Mouse (Mus musculus): ENCODE results near the gene Nop58. TPM values are rescaled to one million over a fixed set of nuclear protein-coding genes. Genes with fewer than 3 reads are reported as not detected.

The Nop58 gene
- polyA plus RNA-seq, 1 experiment from 2014 or later = 256 TPM

DNA sequence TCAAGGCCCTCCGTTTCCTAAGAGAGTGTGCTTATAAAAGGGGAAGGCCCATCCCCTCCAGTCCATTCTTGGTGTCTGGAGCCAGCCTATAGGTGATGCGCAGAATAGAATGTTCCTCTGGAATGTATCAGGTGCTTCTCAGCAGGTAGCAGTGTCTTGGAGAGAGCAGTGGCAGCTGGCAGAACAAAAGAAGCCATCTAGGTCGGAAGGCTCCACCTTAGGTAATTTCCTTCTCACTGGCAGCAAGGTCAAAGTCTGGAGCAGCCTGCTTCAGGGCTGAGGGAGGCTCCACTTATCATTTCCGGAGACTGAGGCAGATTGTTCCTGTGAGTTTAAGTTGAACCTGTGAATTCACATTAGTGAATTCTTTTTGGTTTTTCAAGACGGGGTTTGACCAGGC lies 13.0 kb downstream of the Nop58 start:
- WGBS = 87% methylated on average over 5 of the region's 5 CpGs
- Histone ChIP-seq H3K4me1 (replicated peaks; ENCODE audit: control insufficient read depth, insufficient read depth, low read length) (no peaks in the 10 kb centered on the region), H3K4me2 (ENCODE audit: low read length) (no peak overlapping the region), H3K27me3 (replicated peaks; ENCODE audit: control insufficient read depth, insufficient read depth, low read length) (no peaks in the 10 kb centered on the region), H3K27ac (ENCODE audit: low read depth) (no peak overlapping the region), H3K9me3 (ENCODE audit: control insufficient read depth, low read length) (no peaks in the 10 kb centered on the region), H3K36me3 (ENCODE audit: control insufficient read depth, insufficient read depth, low read length) (peaks cover 97% of the 10 kb centered on the region), H3K9ac (ENCODE audit: low read length) (no peak overlapping the region), H3K4me3 (ENCODE audit: low read depth, low read length) (no peak overlapping the region)
- ATAC-seq (replicated peaks; ENCODE audit: low FRiP score, low TSS enrichment, low read depth) = no peak
- DNase-seq (ENCODE audit: low spot score) = no peak

DNA sequence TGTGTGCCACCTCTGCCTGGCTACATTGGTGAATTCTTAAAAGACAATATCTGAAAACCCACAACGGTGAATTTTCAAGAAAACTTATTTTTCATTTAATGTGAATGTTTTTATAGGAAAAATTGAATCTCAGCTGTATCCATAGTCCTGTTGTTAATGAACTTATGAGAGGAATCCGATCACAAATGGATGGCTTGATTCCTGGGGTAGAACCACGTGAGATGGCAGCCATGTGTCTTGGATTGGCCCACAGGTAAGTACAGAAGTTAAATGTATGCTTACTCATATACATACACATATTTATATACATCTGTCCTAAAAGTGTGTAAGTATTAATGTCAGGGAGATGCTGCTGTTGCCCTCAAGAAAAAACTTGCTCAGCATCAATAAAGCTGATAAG lies 13.4 kb downstream of the Nop58 start:
- 94% methylated on average over 3 of the region's 3 CpGs for WGBS
- Histone ChIP-seq H3K27ac (ENCODE audit: low read depth) (no peak overlapping the region), H3K4me1 (replicated peaks; ENCODE audit: control insufficient read depth, insufficient read depth, low read length) (no peaks in the 10 kb centered on the region), H3K9ac (ENCODE audit: low read length) (no peak overlapping the region), H3K4me2 (ENCODE audit: low read length) (no peak overlapping the region), H3K36me3 (ENCODE audit: control insufficient read depth, insufficient read depth, low read length) (peaks cover 98% of the 10 kb centered on the region), H3K4me3 (ENCODE audit: low read depth, low read length) (no peak overlapping the region), H3K27me3 (replicated peaks; ENCODE audit: control insufficient read depth, insufficient read depth, low read length) (no peaks in the 10 kb centered on the region), H3K9me3 (ENCODE audit: control insufficient read depth, low read length) (no peaks in the 10 kb centered on the region)
- DNase-seq (ENCODE audit: low spot score) = no peak
- no peak for ATAC-seq (replicated peaks; ENCODE audit: low FRiP score, low TSS enrichment, low read depth)

DNA sequence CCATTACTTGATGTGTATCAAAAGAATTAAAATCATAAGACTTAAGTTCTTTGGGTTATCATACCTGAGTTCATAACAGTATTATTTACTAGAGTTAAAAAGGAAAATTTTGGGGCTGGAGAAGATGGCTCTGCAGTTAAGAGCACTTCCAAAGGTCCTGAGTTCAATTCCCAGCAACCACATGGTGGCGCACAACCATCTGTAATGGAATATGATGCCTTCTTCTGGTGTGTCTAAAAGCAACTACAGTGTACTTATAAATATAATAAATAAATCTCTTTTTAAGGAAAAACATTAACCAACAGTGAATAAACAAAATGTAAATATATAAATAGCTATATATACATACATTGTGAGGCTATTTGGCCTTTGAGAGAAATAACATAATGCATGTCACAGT lies 17.0 kb downstream of the Nop58 start:
- DNase-seq (ENCODE audit: low spot score) (no peak), ATAC-seq (replicated peaks; ENCODE audit: low FRiP score, low TSS enrichment, low read depth) (no peak)
- Histone ChIP-seq H3K27ac (ENCODE audit: low read depth) (no peak overlapping the region), H3K4me2 (ENCODE audit: low read length) (no peak overlapping the region), H3K27me3 (replicated peaks; ENCODE audit: control insufficient read depth, insufficient read depth, low read length) (no peaks in the 10 kb centered on the region), H3K9me3 (ENCODE audit: control insufficient read depth, low read length) (no peaks in the 10 kb centered on the region), H3K4me3 (ENCODE audit: low read depth, low read length) (no peak overlapping the region), H3K9ac (ENCODE audit: low read length) (no peak overlapping the region), H3K36me3 (ENCODE audit: control insufficient read depth, insufficient read depth, low read length) (peaks cover 93% of the 10 kb centered on the region), H3K4me1 (replicated peaks; ENCODE audit: control insufficient read depth, insufficient read depth, low read length) (no peaks in the 10 kb centered on the region)
- WGBS = 100% methylated on average over 1 of the region's 1 CpGs

DNA sequence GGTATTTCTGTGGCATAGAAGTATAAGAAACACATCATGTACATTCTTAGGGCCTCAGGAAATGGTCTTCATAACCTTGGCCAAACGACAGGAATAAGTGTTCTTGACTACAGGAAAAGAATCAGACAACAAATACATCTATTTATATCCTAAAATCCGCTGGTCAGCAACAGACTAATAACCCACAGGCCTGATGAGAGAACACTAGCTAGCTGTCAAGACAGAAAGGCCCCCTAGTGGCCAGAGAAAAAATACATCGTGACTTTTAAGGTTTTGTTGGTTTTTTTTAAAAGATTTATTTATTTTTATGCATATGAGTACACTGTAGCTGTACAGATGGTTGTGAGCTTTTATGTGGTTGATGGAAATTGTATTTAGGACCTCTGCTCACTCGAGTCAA lies 35.1 kb downstream of the Nop58 start:
- DNase-seq (ENCODE audit: low spot score) (no peak), ATAC-seq (replicated peaks; ENCODE audit: low FRiP score, low TSS enrichment, low read depth) (0 out of 2 replicates have a peak, but pooled peaks have one; percentile 28)
- Histone ChIP-seq H3K9me3 (ENCODE audit: control insufficient read depth, low read length) (no peaks in the 10 kb centered on the region), H3K4me1 (replicated peaks; ENCODE audit: control insufficient read depth, insufficient read depth, low read length) (no peaks in the 10 kb centered on the region), H3K9ac (ENCODE audit: low read length) (no peak overlapping the region), H3K27me3 (replicated peaks; ENCODE audit: control insufficient read depth, insufficient read depth, low read length) (no peaks in the 10 kb centered on the region), H3K4me2 (ENCODE audit: low read length) (no peak overlapping the region), H3K27ac (ENCODE audit: low read depth) (no peak overlapping the region), H3K36me3 (ENCODE audit: control insufficient read depth, insufficient read depth, low read length) (peaks cover 36% of the 10 kb centered on the region), H3K4me3 (ENCODE audit: low read depth, low read length) (no peak overlapping the region)
- WGBS = 48% methylated on average over 4 of the region's 4 CpGs

DNA sequence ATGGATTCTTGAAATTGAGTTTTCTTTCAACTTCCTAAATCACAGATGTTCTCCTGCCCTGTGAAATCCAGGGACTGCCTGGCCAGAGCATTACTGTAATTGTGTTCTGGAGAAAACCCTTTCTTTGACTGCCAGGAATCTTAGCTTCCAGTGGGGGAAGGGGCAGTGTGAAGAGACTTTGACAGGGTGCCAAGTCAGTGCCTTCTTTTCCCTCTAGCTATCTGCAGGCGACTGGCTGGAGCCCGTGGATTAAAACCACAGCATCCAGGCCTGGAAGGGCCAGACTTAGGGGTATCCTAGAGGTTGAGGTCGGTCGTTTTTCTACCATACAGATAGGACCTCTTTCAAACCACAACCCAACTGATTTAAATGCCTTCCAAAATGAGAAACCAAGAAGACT lies 40.9 kb downstream of the Nop58 start:
- peaks cover 6% of the 10 kb centered on the region; the same call in 1 of the 2 replicates for H3K36me3 ChIP-seq (ENCODE audit: control insufficient read depth, insufficient read depth, low read length)
- H3K27ac ChIP-seq (ENCODE audit: low read depth) = no peak overlapping the region
- H3K27me3 ChIP-seq (replicated peaks; ENCODE audit: control insufficient read depth, insufficient read depth, low read length) = no peaks in the 10 kb centered on the region
- H3K9ac ChIP-seq (ENCODE audit: low read length) = no peak overlapping the region
- no peaks in the 10 kb centered on the region for H3K4me1 ChIP-seq (replicated peaks; ENCODE audit: control insufficient read depth, insufficient read depth, low read length)
- no peak overlapping the region for H3K4me3 ChIP-seq (ENCODE audit: low read depth, low read length)
- DNase-seq (ENCODE audit: low spot score) (no peak), ATAC-seq (replicated peaks; ENCODE audit: low FRiP score, low TSS enrichment, low read depth) (no peak)
- no peaks in the 10 kb centered on the region for H3K9me3 ChIP-seq (ENCODE audit: control insufficient read depth, low read length)
- 53% methylated on average over 4 of the region's 4 CpGs for WGBS
- H3K4me2 ChIP-seq (ENCODE audit: low read length) = no peak overlapping the region

DNA sequence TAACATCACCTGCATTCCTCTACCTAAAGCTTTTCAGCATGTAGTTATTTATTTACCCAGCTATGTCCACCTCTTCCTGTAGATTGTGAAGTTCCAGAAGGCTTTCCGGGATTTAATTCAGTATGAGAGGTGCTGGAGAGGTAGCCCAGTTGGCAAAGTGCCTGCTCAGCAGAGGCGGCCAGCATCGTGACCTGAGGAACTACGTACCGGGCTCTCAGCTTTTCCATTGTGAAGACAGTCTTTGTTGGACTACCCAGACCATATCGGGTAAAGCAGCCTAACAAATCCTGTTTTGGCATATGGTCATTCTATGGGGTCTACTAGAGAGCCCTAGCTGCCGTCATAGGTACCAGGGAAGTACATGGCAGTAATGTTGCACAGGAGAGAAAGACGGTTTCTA lies 45.3 kb downstream of the Nop58 start:
- Histone ChIP-seq H3K27ac (ENCODE audit: low read depth) (no peak overlapping the region), H3K9ac (ENCODE audit: low read length) (no peak overlapping the region), H3K36me3 (ENCODE audit: control insufficient read depth, insufficient read depth, low read length) (no peaks in the 10 kb centered on the region), H3K27me3 (replicated peaks; ENCODE audit: control insufficient read depth, insufficient read depth, low read length) (no peaks in the 10 kb centered on the region), H3K4me3 (ENCODE audit: low read depth, low read length) (no peak overlapping the region), H3K9me3 (ENCODE audit: control insufficient read depth, low read length) (no peaks in the 10 kb centered on the region), H3K4me1 (replicated peaks; ENCODE audit: control insufficient read depth, insufficient read depth, low read length) (no peaks in the 10 kb centered on the region), H3K4me2 (ENCODE audit: low read length) (no peak overlapping the region)
- WGBS = 91% methylated on average over 8 of the region's 8 CpGs
- DNase-seq (ENCODE audit: low spot score) (no peak), ATAC-seq (replicated peaks; ENCODE audit: low FRiP score, low TSS enrichment, low read depth) (no peak)

DNA sequence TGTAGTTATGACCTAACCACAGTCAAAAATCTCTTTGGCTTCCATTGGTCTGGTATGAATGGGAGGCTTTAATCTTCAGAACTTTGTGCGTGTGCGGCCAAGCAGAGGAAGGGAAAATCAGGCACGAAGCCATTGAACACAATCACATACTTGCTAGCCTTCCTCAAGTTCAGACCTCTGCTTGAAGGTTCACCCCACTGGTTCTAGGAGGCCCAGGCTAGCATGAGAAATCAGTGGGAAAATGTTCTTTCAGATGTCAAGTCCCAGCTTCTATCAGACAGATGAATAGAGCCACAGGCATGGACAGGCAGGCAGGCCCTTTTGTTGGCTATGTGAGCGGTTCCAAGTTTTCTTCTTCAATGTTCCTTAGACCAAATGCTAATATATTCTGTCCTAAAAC lies 46.0 kb downstream of the Nop58 start:
- no peaks in the 10 kb centered on the region for H3K27me3 ChIP-seq (replicated peaks; ENCODE audit: control insufficient read depth, insufficient read depth, low read length)

DNA sequence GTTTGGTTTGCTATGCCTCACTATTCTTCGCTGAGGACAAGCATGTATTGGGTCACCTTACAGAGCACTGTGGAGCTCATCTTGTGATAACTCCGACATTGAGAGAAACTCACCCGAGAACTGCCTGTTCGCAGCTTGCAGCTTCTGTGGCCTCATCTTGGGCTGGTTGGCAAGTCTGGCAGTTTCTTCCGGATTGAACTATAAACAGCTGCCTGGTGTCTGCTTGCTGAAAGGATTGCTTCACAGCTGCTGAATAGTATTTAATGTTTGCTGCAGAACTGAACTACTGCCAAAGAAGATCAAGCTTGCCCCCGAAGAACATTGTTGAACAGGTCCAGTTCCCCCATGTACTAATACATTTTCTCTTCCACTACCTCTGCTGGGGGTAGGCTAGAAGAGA lies 49.3 kb downstream of the Nop58 start:
- Histone ChIP-seq H3K9ac (ENCODE audit: low read length) (no peak overlapping the region), H3K27ac (ENCODE audit: low read depth) (no peak overlapping the region), H3K9me3 (ENCODE audit: control insufficient read depth, low read length) (no peaks in the 10 kb centered on the region), H3K4me3 (ENCODE audit: low read depth, low read length) (no peak overlapping the region), H3K27me3 (replicated peaks; ENCODE audit: control insufficient read depth, insufficient read depth, low read length) (no peaks in the 10 kb centered on the region), H3K36me3 (ENCODE audit: control insufficient read depth, insufficient read depth, low read length) (no peaks in the 10 kb centered on the region), H3K4me2 (ENCODE audit: low read length) (no peak overlapping the region), H3K4me1 (replicated peaks; ENCODE audit: control insufficient read depth, insufficient read depth, low read length) (no peaks in the 10 kb centered on the region)
- ATAC-seq (replicated peaks; ENCODE audit: low FRiP score, low TSS enrichment, low read depth) = no peak
- DNase-seq (ENCODE audit: low spot score) = no peak
- 53% methylated on average over 6 of the region's 6 CpGs for WGBS

More for the DNA sequence above, 46.0 kb downstream of the Nop58 start:
- no peak for DNase-seq (ENCODE audit: low spot score)
- no peak for ATAC-seq (replicated peaks; ENCODE audit: low FRiP score, low TSS enrichment, low read depth)
- no peak overlapping the region for H3K27ac ChIP-seq (ENCODE audit: low read depth)
- 92% methylated on average over 4 of the region's 4 CpGs for WGBS
- no peaks in the 10 kb centered on the region for H3K36me3 ChIP-seq (ENCODE audit: control insufficient read depth, insufficient read depth, low read length)
- no peak overlapping the region for H3K9ac ChIP-seq (ENCODE audit: low read length)
- H3K4me3 ChIP-seq (ENCODE audit: low read depth, low read length) = no peak overlapping the region
- no peaks in the 10 kb centered on the region for H3K9me3 ChIP-seq (ENCODE audit: control insufficient read depth, low read length)
- no peak overlapping the region for H3K4me2 ChIP-seq (ENCODE audit: low read length)
- H3K4me1 ChIP-seq (replicated peaks; ENCODE audit: control insufficient read depth, insufficient read depth, low read length) = no peaks in the 10 kb centered on the region

DNA sequence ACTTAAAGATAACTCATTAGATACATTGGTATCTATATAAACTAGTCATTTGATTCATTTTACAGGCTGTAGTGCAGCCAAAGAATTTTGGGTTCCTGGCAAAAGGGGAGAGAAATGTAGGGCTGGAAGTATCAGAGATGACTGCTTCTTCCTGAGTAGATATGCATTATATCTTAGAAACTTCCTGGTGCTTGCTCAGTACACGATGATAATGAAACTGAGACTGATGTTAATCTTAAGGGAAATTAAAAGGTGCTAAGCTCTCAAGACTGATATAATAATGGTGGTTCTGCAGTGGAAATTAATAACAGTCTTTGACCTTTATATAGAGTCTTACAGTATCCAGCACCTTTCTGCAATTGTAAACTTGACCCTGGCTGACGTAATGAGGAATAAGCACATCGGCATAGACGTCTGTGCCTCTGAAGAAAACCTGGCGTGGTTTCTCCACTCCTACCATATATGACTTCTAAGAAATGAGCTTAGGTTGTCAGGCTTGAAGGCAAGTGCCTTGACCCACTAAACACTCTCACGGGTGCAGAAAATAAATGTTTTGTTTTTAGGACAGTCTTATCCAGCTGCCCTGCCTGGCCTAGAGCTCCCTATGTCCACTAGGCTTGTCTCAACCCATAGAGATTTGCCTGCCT lies 54.1 kb downstream of the Nop58 start:
- 0 out of 2 replicates have a peak, but pooled peaks cover 5% of the 10 kb centered on the region for H3K4me1 ChIP-seq (replicated peaks; ENCODE audit: control insufficient read depth, insufficient read depth, low read length)
- no peak for DNase-seq (ENCODE audit: low spot score)
- H3K4me3 ChIP-seq (ENCODE audit: low read depth, low read length) = no peak overlapping the region
- H3K9me3 ChIP-seq (ENCODE audit: control insufficient read depth, low read length) = no peaks in the 10 kb centered on the region
- no peak overlapping the region for H3K27ac ChIP-seq (ENCODE audit: low read depth)
- H3K9ac ChIP-seq (ENCODE audit: low read length) = no peak overlapping the region
- WGBS = 56% methylated on average over 6 of the region's 6 CpGs
- H3K27me3 ChIP-seq (replicated peaks; ENCODE audit: control insufficient read depth, insufficient read depth, low read length) = no peaks in the 10 kb centered on the region
- ATAC-seq (replicated peaks; ENCODE audit: low FRiP score, low TSS enrichment, low read depth) = no peak
- no peak overlapping the region for H3K4me2 ChIP-seq (ENCODE audit: low read length)
- no peaks in the 10 kb centered on the region for H3K36me3 ChIP-seq (ENCODE audit: control insufficient read depth, insufficient read depth, low read length)
